Mouse (Mus musculus): ENCODE results near the gene Gldn. TPM values are rescaled to one million over a fixed set of nuclear protein-coding genes. Genes with fewer than 3 reads are reported as not detected.

The Gldn gene
- polyA plus RNA-seq, 1 experiment from 2014 or later, result not detected

DNA sequence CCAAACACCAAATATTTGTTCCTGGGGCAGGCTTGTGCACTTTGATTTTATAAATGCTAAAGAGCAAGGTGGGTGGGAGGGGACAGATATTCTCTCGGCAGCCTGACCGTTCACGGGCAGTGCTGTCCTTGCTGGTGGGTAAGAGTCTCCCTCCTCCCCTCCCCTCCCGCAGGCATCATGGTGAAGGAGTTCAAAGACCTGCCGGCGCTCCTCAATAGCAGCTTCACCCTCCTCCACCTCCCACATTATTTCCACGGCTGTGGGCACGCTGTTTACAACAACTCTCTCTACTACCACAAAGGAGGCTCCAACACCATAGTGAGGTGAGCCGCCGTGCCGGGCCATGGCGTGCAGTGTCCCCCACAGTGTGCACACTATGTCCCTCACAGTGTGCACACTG, 49.3 kb downstream of the Gldn start:
- 79% methylated on average over 12 of the region's 12 CpGs for WGBS (ENCODE audit: insufficient replicate concordance)
- ATAC-seq (replicated peaks; ENCODE audit: insufficient number of reproducible peaks, low FRiP score, low TSS enrichment), result no peak
- Histone ChIP-seq H3K27ac (ENCODE audit: low read depth, low read length) (no peak overlapping the region), H3K4me2 (no peak overlapping the region), H3K4me3 (ENCODE audit: low read depth, low read length) (no peak overlapping the region), H3K27me3 (ENCODE audit: control insufficient read depth, insufficient read depth, low read length) (no peaks in the 10 kb centered on the region), H3K36me3 (ENCODE audit: control insufficient read depth, insufficient read depth, low read length) (no peaks in the 10 kb centered on the region), H3K9me3 (replicated peaks; ENCODE audit: control insufficient read depth, low read length) (no peaks in the 10 kb centered on the region), H3K4me1 (ENCODE audit: control insufficient read depth, insufficient read depth, low read length) (no peaks in the 10 kb centered on the region), H3K9ac (ENCODE audit: low read depth, low read length) (no peak overlapping the region)

- ATAC-seq (replicated peaks; ENCODE audit: insufficient number of reproducible peaks, low FRiP score, low TSS enrichment), result no peak; the same call in 1 of the 2 replicates
- no peaks in the 10 kb centered on the region for H3K36me3 ChIP-seq (ENCODE audit: control insufficient read depth, insufficient read depth, low read length)
- no peaks in the 10 kb centered on the region for H3K9me3 ChIP-seq (replicated peaks; ENCODE audit: control insufficient read depth, low read length)
- 43% methylated on average over 6 of the region's 6 CpGs for WGBS (ENCODE audit: insufficient replicate concordance)
- no peaks in the 10 kb centered on the region for H3K27me3 ChIP-seq (ENCODE audit: control insufficient read depth, insufficient read depth, low read length)
- no peak overlapping the region for H3K27ac ChIP-seq (ENCODE audit: low read depth, low read length)
- no peak overlapping the region for H3K4me3 ChIP-seq (ENCODE audit: low read depth, low read length)
- H3K9ac ChIP-seq (ENCODE audit: low read depth, low read length), result no peak overlapping the region
- H3K4me2 ChIP-seq, result no peak overlapping the region
- no peaks in the 10 kb centered on the region for H3K4me1 ChIP-seq (ENCODE audit: control insufficient read depth, insufficient read depth, low read length)
These were observed 50.4 kb downstream of the Gldn start for GRCm38 (mm10) chr9:54336532-54337144.

GRCm38 (mm10) chr9:54342026-54342425, 55.7 kb downstream of the Gldn start:
- whole genome bisulfite sequencing (ENCODE audit: insufficient replicate concordance), result 68% methylated on average over 7 of the region's 7 CpGs
- no peak for ATAC-seq (replicated peaks; ENCODE audit: insufficient number of reproducible peaks, low FRiP score, low TSS enrichment)
- H3K36me3 ChIP-seq (ENCODE audit: control insufficient read depth, insufficient read depth, low read length), result no peaks in the 10 kb centered on the region

DNA sequence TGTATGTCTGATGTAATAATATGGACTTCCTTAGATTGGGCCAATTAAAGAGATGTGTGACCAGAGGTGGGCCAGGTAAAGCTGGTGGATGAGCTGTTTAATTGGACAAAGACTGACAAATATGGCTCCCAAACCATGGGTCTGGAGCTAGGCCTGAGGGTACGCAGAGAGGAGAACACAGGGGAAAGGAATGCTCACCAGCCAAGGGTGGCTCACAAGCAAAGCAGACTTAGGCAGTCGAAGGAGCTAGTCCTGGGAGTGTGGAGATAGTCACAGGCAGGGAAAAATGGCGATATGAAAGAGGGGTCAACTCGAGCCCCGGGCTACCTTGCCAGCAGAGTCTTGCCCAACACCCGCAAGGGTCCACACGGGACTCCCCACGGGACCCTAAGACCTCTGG, 70.5 kb downstream of the Gldn start:
- no peaks in the 10 kb centered on the region for H3K9me3 ChIP-seq (replicated peaks; ENCODE audit: control insufficient read depth, low read length)
- 85% methylated on average over 7 of the region's 8 CpGs for whole genome bisulfite sequencing (ENCODE audit: insufficient replicate concordance)
- no peak for ATAC-seq (replicated peaks; ENCODE audit: insufficient number of reproducible peaks, low FRiP score, low TSS enrichment)
- H3K4me2 ChIP-seq, result no peak overlapping the region
- no peaks in the 10 kb centered on the region for H3K36me3 ChIP-seq (ENCODE audit: control insufficient read depth, insufficient read depth, low read length)
- no peaks in the 10 kb centered on the region for H3K4me1 ChIP-seq (ENCODE audit: control insufficient read depth, insufficient read depth, low read length)
- H3K27ac ChIP-seq (ENCODE audit: low read depth, low read length), result no peak overlapping the region
- no peak overlapping the region for H3K9ac ChIP-seq (ENCODE audit: low read depth, low read length)
- no peak overlapping the region for H3K4me3 ChIP-seq (ENCODE audit: low read depth, low read length)
- no peaks in the 10 kb centered on the region for H3K27me3 ChIP-seq (ENCODE audit: control insufficient read depth, insufficient read depth, low read length)

More at GRCm38 (mm10) chr9:54342026-54342425, 55.7 kb downstream of the Gldn start:
- Histone ChIP-seq H3K9ac (ENCODE audit: low read depth, low read length) (no peak overlapping the region), H3K9me3 (replicated peaks; ENCODE audit: control insufficient read depth, low read length) (no peaks in the 10 kb centered on the region), H3K27me3 (ENCODE audit: control insufficient read depth, insufficient read depth, low read length) (no peaks in the 10 kb centered on the region), H3K27ac (ENCODE audit: low read depth, low read length) (no peak overlapping the region), H3K4me1 (ENCODE audit: control insufficient read depth, insufficient read depth, low read length) (no peaks in the 10 kb centered on the region), H3K4me2 (no peak overlapping the region), H3K4me3 (ENCODE audit: low read depth, low read length) (no peak overlapping the region)

Other genes starting within 250 kb of the Gldn start
- gene Tnfaip8l3, start 218.1 kb upstream of the Gldn start, polyA plus RNA-seq (2014; fragmentation: Nextera tagmentation; extraction: Ambion mirVana), result 0.19 TPM in 1 of 2 replicates, not detected in the other
- gene Cyp19a1, start 18.4 kb upstream of the Gldn start, polyA plus RNA-seq (2014; fragmentation: Nextera tagmentation; extraction: Ambion mirVana), result not detected in 2 replicates
- 7.6 and 12.5 TPM in 2 replicates for gene Dmxl2, start 215.1 kb downstream of the Gldn start, polyA plus RNA-seq (2014; fragmentation: Nextera tagmentation; extraction: Ambion mirVana)

Data from heart, embryonic 11.5 days (tissue).